Mouse (Mus musculus): ENCODE measurements around the gene Rsph3b.
"Not testable (repeated sequence)": the region's sequence is repeated elsewhere in the genome, so short reads cannot be mapped to it uniquely, and the experiment has no call there.

DNA sequence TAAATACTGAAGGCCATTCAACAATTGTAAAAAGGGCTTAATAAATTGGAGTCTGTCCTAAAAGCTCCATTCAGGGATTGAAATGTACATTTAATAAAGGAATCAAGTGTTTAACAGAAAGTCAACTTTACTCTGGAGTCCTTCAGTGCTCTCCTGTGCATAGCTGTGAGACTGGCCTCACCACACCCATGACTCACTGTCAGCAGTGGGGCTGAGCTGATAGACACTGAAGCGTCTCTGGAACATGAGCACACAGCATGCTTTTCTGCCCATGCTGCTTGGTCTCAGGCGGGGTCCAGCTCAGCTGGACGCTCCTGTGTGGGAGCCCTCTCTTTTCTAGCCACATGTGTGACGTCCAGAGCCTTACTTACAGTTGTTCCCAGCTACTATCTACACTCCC lies 5.9 kb downstream of the Rsph3b start:
- TF ChIP-seq CTCF (IDR thresholded peaks at IDR 0.05; ENCODE audit: borderline replicate concordance, extremely low read depth, insufficient read depth, insufficient read length); POLR2A (IDR thresholded peaks at IDR 0.05; ENCODE audit: borderline replicate concordance, extremely low read depth, insufficient read depth, insufficient read length, poor library complexity, severe bottlenecking): not testable (repeated sequence)
